ENCODE assay signal across 18 mouse cellular contexts in genomic region chr11:88282516-88282915, GRCm38 (mm10). TPM values are rescaled to one million over a fixed set of nuclear protein-coding genes. Genes with fewer than 3 reads are reported as not detected.
A peak's percentile ranks its signal among the peaks of the same experiment; 100 is the strongest.
DNase-seq lines count a peak whose midpoint lies in the region; TF ChIP-seq lines count a peak whose summit lies in the region.
"Had no signal": no experiment of that assay in that cellular context is flagged by ENCODE, and none has a peak within 500 bp of the region (broad histone marks: within the 10 kb centered on the region; RNA-seq: fewer than 3 reads in every experiment).

No protein-coding gene starts in this region.

- no peak overlapping the region for H3K4me3 ChIP-seq in heart, adult 2 months
- H3K4me3 ChIP-seq in left cerebral cortex, adult 2 months = no peak overlapping the region
- no peak overlapping the region for H3K4me3 ChIP-seq in testis, adult 2 months (ENCODE audit: control insufficient read depth, low read depth, low read length)

- no peaks in the 10 kb centered on the region for H3K27me3 ChIP-seq in heart, adult 2 months (ENCODE audit: control insufficient read depth, insufficient read depth, low read length)
- no peaks in the 10 kb centered on the region for H3K27me3 ChIP-seq in testis, adult 2 months (ENCODE audit: control insufficient read depth, insufficient read depth, low read length)

- intact Hi-C loops in heart, adult 2 months (cut with DNase I) = no loop called here
- intact Hi-C loops in heart, postnatal 14 days (cut with DNase I) = no loop called here
- intact Hi-C loops in left cerebral cortex, adult 2 months (cut with DNase I) = no loop called here
- intact Hi-C loops in left cerebral cortex, postnatal 4 days (cut with DNase I) = no loop called here

- no peaks in the 10 kb centered on the region for H3K79me2 ChIP-seq in heart, adult 2 months (replicated peaks; ENCODE audit: control insufficient read depth, insufficient read depth, low read length)

- peak; percentile 43 for TF ChIP-seq CTCF in heart, adult 2 months (IDR thresholded peaks at IDR 0.05)
- TF ChIP-seq CTCF in left cerebral cortex, adult 2 months (IDR thresholded peaks at IDR 0.05) = peak; percentile 26
- TF ChIP-seq CTCF in testis, adult 2 months (IDR thresholded peaks at IDR 0.05; ENCODE audit: control insufficient read depth, insufficient read depth, insufficient replicate concordance, low read depth, low read length) = peak; percentile 31; the same call in 1 of the 2 replicates

- H3K9ac ChIP-seq in heart, adult 2 months (ENCODE audit: low read depth, low read length) = no peak overlapping the region

- H3K36me3 ChIP-seq in heart, adult 2 months (ENCODE audit: control insufficient read depth, insufficient read depth, low read length) = no peaks in the 10 kb centered on the region
- H3K36me3 ChIP-seq in testis, adult 2 months (ENCODE audit: control insufficient read depth, insufficient read depth, low read length) = no peaks in the 10 kb centered on the region

- H3K27ac ChIP-seq in heart, adult 2 months = no peak overlapping the region
- H3K27ac ChIP-seq in left cerebral cortex, adult 2 months = no peak overlapping the region
- H3K27ac ChIP-seq in testis, adult 2 months (ENCODE audit: control insufficient read depth, insufficient read depth, low read depth, low read length) = no peak overlapping the region

- 99% methylated on average over 2 of the region's 2 CpGs for WGBS in heart, adult 2 months

- no peak for DNase-seq in heart, adult 2 months
- no peak for DNase-seq in heart, postnatal 14 days
- DNase-seq in left cerebral cortex, adult 2 months (ENCODE audit: extremely low spot score in 1 of 2, low spot score in 2 of 2) = no peak
- no peak for DNase-seq in left cerebral cortex, postnatal 4 days
- no peak for DNase-seq in testis, postnatal 10 days (ENCODE audit: low spot score)
- DNase-seq in right cerebral cortex, adult 18-20 months = no peak
- DNase-seq: cerebellum, postnatal 10 days; gastrocnemius, postnatal 25 days; lung, adult 18-20 months had no signal

- H3K4me1 ChIP-seq in heart, adult 2 months (ENCODE audit: control insufficient read depth, insufficient read depth, low read length) = no peaks in the 10 kb centered on the region
- peaks cover 2% of the 10 kb centered on the region for H3K4me1 ChIP-seq in testis, adult 2 months (ENCODE audit: control insufficient read depth, insufficient read depth, low read length)

- no peak for TF ChIP-seq POLR2A in heart, adult 2 months (IDR thresholded peaks at IDR 0.05; ENCODE audit: insufficient read depth, low read depth, low read length)
- no peak for TF ChIP-seq POLR2A in testis, adult 2 months (IDR thresholded peaks at IDR 0.05; ENCODE audit: control insufficient read depth, low read depth, low read length)

- TF ChIP-seq EP300 in heart, adult 2 months (IDR thresholded peaks at IDR 0.05; ENCODE audit: insufficient read depth, low read depth, low read length) = no peak

RNA-seq across cellular contexts. Expression of gene Ccdc182, which starts 11.3 kb away (rescaled TPM):
- total RNA-seq in heart, adult 2 months (2021) = not detected
- polyA plus RNA-seq in heart, adult 2 months (2012; rRNA removed) = not detected in 2 replicates
- not detected for total RNA-seq in heart, postnatal 14 days (2021)
- not detected for total RNA-seq in left cerebral cortex, adult 2 months (2021)
- not detected for total RNA-seq in left cerebral cortex, postnatal 4 days (2021)
- 33.9 and 38.2 TPM in 2 replicates for polyA plus RNA-seq in testis, adult 2 months (2012; rRNA removed)
- total RNA-seq: adrenal gland, postnatal 4 days; gastrocnemius, postnatal 25 days; heart, postnatal 25 days; layer of hippocampus, adult 18-20 months; left cerebral cortex, adult 18-20 months had no signal
- polyA plus RNA-seq: embryonic facial prominence, embryonic 14.5 days; intestine, embryonic 14.5 days; midbrain, embryonic 16.5 days; thymus, postnatal 0 days had no signal
